Mouse (Mus musculus): ENCODE measurements around the gene Lima1.
"Not testable (repeated sequence)": the region's sequence is repeated elsewhere in the genome, so short reads cannot be mapped to it uniquely, and the experiment has no call there.

Lima1 gene

DNA sequence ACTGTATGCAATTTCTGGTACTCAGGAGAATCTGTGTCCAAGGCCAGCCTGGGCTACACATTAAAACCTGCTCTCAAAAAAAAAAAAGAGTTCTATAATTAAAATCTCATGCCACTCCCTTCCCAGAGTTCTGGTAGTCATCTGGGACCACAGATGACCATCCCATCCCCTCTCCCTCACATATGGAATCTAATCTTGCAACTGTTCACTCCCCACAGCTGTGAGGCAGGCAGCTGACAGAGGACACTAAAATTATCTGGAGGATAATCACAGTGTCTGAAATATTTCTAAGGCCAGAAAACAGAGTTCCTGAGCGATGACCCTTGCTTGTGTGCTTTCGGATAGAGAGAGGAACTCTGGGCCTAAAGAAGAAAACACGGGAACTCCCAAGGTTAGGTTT lies 40.6 kb downstream of the Lima1 start:
- DNase-seq (ENCODE audit: low spot score in 2 of 2), result no peak

DNA sequence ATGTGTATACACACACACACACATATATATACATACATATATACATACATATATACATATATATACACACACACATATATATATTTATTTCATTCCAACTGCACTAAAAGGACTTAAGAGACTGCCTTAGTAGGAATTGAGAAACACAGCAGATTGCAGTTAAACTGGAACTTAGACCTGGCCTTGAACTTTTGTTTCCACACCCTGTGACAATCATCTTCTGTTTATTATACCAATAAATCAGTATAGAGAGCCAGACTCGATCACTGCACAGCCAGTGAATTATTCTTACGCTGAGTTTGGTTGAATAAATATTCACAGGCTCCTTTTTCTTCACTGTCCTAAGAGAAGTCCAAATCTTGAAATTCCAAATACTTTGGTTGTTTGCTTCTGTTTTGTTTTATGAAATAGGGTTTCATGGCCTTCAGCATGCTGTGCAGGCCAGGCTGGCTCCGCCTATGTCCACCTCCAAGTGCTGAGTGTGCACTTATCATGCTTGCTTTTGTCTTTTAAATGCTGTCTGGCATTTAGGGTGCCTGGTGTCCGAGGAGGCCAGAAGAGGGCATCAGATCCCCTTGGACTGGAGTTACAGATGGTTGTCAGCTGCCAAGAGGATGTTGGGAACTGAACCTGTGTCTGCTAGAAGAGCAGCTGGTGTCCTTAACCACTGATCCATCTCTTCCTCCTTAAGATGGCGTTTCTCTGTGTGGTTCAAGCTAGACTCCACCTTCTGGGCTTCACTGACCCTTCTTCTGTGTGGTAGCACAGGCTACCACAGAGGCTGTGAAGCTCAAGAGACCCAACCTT lies 41.4 kb downstream of the Lima1 start:
- no peak for DNase-seq (ENCODE audit: low spot score in 2 of 2)

DNA sequence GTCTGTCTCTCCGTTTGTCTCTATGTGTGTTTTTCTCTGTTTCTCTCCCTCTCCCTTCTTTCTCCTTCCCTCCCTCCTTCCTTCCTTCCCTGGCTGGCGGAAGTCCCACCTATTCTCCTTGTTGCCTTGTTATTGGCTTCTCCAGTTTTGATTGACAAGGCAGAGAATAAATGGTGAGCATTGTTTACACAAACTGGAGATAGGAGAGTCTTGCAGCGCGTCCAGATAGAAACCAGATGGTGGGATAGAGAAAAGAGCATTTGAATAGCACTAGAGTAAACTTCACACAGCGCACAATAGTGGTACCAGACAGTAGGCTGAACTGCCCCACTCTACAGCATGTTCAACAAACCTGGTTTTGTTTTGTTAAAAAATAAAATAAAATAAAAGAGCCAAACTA lies 43.7 kb downstream of the Lima1 start:
- DNase-seq (ENCODE audit: low spot score in 2 of 2), result no peak

DNA sequence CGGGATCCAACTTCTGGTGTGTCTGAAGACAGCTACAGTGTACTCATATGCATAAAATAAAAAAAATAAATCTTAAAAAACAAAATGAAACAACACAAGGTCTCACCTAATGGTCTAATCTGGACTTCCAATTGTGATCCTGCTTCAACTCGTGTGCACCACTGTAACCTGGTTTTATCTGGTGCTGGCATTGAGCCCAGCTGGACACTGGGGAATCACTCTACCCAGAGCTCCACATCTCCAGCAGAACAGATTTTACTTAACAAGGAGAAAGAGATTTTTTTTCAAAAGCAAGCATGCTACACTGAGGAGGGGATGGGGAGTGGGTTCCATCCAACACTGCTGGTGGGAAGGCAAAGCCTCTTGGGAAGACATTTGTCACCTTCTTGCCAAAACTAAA lies 47.2 kb downstream of the Lima1 start:
- no peak for DNase-seq (ENCODE audit: low spot score in 2 of 2)

DNA sequence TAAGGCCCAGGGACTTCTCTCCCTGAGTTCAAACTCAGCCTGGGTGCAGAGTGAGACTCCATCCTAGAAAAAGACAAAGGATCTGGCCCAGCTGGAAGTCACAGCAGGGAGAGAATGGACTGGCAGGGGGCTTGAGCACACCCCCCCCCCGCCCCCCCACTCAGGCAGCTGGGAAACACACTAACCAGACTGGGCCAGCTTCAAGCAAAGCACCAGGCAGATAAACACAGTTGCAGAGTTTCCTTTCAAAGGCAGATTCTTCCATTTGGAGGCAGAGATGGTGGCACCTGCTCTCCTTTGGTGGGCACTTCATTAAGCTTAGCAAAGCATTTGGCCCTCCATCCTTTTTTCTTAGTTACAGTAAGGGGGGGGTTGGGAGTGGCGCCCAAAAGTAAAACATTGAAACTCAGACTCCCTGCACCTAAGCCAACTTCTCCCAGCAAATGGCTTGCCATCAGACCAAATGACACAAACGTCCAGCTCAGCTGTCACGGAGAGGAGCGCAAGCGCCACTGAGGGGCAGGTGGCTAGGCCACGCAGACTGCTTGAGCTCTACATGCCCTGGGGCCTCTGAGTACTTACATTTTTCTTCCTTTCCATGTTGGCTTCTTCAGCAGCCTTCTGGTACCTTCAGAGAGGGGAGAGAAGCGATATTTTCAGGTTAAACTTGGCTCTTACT lies 48.9 kb downstream of the Lima1 start:
- DNase-seq (ENCODE audit: low spot score in 2 of 2), result no peak

DNA sequence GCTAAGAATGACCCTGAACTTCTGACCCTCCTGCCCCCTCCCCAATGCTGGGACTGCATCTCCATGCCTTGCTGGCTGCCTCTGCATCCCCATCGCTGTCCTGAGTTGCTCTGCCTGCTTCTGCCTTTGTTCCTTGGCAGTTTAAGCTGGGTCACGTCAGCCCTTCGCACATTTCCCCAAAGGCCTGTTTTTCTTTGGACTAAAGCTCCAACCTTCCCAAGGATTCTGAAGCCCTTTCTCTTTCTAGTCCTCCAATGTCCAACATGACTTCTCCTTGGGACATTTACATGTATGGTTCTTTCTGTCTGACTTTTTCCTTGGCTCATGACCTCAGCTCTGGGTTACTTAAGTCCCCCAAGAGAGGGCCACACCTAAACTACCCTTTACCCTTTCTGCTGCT lies 50.0 kb downstream of the Lima1 start:
- DNase-seq (ENCODE audit: low spot score in 2 of 2), result no peak

DNA sequence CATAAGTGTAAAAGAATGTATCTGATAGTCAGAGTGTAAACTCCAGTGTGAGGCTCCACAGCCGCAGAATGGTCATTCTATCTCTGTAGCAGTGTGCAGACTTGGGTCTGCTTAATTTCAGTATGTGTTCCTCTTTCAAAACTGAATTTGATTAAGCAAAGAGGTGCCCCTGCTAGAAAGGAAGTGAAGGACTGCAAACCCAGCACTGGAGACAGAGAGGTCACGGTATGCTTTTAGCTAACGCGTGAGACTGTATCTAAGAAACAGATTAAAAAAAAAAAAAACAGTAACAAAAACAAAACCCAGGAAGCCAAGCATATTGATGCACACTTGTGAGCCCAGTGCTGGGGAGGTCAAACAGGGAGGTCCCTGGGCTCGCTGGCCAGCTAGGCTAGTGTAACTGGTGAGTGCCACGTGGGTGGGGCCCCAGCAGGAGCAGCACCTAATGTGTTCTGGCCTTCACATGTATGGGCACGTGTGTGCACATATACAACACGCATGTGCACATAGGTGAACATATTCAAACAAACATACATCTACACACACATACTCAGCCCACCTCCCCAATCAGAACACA lies 51.8 kb downstream of the Lima1 start:
- no peak for DNase-seq (ENCODE audit: low spot score in 2 of 2)

DNA sequence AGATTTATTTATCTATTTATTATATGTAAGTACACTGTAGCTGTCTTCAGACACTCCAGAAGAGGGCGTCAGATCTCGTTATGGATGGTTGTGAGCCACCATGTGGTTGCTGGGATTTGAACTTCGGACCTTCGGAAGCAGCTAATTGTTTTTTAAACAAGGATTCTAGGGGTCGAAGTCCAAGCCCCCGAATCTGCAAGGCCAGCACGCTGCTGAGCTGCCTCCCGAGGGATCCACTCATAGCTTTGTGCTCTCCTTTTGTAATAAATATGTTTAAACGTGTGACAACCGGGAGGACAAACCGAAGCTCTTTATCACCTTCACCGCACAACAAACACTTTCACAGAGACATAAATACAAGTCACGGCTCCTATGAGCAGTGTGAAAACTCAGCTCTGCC lies 52.8 kb downstream of the Lima1 start:
- DNase-seq (ENCODE audit: low spot score in 2 of 2), result not testable (repeated sequence)

DNA sequence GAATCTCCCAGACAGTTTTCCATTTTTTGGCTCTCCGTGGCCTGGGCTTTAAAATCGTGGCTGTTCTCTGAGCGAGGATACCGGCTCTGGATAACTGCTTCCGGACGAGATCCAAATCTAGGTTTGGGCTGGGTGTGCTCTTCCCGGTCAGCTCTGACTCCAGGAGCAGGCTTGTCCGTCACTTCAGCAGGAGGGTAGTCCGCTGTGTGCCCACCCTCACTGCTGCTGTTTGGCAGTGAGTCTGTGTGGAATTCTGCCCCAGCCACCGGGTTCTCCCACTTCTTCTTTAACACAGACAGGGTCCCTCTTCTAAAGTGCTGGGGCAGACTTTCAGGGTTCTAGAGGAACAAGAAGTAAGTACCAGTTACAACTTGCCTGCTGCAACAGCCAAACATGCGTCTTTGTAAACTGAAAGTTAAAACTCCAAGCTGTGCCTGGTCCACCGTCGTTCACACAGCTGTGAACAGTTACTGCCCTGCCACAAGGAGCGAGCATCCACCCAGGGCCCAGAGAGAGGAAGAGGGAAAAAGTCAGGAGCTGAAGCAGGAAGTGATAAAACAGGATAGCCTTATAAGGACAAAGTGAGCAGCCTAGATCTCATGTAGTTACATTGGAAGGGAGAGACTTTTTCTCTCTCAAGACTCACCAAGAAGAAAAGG lies 55.5 kb downstream of the Lima1 start:
- DNase-seq (ENCODE audit: low spot score in 2 of 2), result no peak

DNA sequence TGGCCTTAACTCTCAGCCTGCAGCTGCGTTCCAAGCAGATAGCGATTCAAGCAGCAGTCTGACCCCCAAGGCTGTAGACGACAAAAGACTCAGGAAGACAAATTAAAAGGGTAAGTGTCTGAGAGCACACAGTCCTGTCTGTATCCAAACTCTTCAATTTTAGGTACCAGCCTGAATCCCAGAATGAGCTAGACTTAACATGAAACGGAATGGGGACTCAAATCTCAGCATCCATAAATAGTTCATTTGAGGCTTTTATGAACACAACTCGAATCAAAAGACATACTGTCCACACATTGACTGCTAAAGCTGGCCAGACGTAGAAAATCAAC lies 56.2 kb downstream of the Lima1 start:
- no peak for DNase-seq (ENCODE audit: low spot score in 2 of 2)

DNA sequence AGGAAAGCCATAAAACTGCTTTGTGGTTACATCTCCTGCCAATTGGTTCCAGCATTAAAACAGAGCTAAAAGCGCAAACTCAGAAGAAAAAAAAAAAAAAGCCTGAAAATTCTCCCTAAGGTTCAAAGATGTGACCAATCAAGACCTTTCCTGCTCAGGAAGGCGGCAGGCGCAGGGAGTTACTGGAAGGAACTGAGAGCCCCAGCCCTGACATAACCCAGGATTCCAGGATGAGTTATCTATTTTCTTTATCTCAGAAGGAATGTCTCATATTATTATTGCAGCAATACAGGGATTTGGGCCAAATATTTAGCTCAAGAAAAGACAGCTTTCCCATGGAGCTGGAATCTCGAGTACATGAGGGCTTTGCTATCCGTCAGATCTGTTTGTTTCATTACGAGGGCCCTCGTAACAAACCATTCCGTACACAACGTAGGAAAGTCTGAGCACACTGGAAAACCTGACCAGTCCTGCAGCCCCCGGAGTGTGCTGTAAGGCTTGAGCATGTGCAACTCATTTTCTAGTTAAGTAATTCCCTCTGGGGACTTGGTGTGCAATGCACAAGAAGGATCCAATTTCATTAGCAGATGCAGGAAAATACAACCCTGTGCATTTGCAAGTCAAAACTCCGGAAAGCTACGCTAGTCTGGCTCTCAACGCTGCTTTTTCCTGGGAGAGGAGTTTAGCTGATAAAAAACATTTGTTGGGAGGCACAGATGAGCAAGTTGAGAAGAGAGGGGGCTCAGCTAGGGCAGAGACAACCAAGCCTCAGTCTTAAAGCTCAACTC lies 56.7 kb downstream of the Lima1 start:
- DNase-seq (ENCODE audit: low spot score in 2 of 2), result no peak

DNA sequence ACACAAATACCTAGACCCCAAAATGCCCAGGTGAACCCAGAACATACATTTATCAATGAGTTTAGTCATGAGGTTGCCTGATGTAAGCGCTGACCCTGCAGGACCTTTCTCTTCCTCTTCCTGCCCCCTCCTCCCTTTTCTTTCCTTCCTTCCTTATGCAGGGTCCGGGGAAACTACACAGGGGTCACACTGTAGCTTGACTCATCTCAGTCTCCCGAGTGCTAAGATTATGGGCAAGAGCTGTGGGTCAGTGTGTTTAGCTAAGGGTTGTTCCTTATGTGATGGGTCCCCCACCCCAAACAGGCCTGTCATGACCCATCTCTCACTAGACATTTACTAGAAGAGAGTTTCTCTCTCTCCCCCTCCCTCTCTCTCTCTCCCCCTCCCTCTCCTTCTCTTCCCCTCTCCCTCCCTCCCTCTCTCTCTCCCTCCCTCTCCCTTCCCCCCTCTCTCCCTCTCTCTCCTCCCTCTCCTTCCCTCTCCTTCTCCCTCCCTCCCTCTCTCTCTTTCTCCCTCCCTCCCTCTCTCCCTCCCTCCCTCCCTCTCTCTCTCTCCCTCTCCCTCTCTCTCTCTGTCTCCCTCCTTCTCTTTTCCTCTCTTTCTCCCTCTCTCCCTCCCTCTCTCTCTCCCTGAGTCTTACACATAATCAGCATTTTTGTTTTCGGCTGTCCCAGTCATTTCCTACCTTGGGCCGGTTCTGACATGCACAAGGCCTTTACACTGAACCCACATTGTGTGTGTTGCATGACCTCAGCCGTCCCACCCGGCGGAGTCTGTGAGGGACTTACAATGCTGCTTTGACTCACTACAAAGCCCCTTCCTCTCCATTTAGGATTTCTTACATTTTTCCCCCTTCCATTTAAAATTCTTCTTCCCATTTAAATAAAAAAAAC lies 57.7 kb downstream of the Lima1 start:
- no peak for DNase-seq (ENCODE audit: low spot score in 2 of 2)

DNA sequence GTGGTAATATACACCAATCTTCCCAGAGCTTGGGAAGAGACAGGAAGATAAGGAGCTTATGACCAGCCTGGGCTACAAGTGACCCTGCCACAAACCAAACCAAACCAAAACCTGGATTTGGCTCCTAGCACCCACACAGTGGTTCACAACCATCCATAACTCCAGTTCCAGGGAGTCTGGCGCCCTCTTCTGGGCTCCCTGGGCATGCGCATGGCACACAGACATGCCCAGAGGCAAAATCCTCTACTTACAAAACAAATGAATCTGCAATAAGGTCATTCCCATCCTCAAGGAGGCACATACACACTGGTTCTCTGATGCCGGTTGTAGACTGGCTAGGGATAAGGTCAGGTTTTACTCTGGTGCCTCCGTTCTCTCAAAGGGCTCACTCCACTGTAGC lies 59.3 kb downstream of the Lima1 start:
- no peak for DNase-seq (ENCODE audit: low spot score in 2 of 2)

DNA sequence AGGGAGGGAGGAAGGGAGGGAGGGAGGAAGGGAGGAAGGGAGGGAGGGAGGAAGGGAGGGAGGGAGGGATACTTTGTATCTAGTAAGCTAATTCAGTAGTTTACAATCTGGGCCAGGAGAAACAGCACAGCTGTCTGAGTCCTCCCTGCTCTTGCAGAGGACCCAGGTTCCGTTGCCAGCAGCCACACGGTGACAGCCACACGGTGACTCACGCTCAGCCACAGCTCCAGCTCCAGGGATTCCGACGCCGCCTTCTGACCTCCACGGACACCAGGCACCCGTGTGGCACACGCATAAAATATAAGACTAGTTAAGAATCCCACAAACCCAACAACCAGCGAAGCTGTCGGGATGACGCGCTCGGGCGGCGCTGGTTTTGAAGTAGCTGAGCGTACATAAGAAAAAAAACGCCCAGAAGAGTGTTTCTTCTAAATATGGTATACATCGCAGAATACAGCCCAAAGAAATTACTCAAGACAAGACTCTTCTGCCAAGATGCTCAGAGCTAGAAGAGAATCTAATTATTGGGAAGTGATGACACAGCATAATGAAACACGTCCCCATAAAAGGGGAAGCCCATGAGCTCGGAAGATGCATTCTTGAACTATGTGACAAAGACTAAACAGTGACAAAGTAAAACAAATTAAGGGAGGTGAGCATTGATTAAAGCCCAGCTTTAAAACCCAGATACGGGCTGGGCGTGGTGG lies 60.5 kb downstream of the Lima1 start:
- DNase-seq (ENCODE audit: low spot score in 2 of 2), result no peak

DNA sequence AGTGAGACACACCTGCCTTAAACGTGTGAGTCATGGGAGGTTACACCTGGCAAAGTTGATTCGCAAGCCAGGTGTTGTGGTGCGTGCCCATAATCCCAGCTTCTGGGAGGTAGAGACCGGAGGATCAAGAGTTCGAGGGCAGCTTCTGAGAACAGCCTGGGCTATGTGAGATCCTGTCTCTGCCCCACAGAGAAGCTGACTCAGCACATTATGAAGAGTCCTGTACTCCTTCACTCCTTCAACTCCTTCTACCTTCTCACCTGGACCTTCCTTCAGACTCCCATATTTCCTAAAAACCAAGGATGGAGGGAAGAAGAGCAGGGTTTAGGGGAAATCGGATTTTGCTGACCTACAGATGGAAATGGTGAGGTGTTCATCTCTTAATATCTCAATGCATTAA lies 61.6 kb downstream of the Lima1 start:
- no peak for DNase-seq (ENCODE audit: low spot score in 2 of 2)

DNA sequence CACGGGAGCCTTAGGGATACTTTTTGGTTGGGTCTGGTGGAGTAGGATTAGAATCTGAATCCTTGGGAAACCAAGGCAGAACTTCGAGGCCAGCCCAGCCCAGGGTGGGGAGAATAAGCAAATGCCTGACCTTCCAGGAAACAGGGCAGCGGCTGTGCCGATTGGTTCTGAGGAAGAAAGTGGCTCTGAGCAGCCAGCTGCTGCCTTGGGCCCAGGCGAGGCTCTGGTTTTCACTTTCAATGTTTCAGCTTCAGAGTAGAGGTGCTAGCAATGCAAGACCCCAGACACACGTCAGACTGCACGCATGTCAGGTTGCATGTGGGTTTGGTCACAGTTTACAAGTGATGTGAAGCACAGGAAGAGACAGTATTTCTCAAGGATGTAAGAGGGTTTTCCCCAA lies 63.2 kb downstream of the Lima1 start:
- DNase-seq (ENCODE audit: low spot score in 2 of 2), result no peak

DNA sequence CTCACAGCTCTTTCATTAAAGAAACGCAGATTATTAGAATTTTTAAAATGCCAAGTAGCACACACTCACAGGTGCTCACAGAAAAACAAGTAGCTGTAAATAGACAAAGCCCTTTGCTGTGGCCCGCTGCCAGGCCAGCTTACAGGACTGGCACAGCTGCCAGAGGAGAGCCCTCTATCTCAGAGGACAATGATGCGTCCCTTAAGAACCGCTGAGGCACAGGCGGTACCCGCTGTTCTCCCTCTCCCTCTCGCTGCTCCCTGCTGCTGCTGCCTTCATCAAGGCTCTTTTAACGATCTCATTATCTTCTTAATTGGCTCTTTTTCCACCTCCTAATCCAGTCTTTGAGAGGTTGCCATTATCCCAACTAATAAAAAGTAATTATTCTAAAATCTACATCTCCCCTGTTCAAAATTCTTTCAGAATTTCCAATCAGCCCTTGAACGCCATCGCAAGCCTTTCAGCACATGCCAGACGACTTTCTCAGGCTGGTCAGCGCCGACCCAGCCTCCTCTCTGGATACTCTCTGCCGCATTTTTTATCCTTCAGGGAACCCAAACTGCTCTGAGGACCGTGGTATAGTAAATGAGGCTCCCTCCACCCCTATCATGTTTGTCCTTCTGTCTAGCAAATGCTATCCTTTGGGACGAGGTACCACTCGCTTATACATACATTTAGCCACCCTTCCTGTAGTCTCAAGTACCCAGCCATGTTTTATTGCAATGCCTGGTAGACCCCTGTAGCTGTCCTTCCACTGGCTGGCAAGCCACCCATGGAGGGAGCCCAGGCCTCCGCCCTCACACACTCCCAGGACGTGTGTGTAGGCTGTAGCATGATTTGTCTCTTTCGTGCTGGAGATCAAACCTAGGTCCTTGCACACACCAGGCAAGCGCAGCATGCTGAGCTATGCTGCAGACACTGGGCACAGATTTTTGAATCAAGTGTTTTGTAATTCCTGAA lies 67.2 kb downstream of the Lima1 start:
- DNase-seq (ENCODE audit: low spot score in 2 of 2), result no peak

DNA sequence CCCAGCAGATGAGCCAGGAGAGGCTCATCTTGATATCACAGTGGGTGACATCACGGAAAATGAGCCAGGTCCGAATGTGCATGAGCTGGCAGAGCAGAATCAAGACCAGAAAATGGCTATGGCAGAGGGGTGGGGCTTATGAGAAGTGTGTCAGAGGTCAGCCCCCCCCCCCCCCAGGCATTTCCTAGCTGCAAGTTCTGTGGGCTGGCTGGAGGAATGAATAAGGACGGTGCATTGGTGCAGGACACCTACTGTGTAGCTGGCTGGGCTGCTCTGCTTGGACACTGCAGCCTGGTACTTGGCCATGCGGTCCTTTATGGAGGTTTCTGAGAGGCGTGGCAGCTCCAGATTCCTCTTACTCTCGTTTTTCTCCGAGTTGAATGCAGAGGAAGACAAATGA lies 69.1 kb downstream of the Lima1 start:
- no peak for DNase-seq (ENCODE audit: low spot score in 2 of 2)

DNA sequence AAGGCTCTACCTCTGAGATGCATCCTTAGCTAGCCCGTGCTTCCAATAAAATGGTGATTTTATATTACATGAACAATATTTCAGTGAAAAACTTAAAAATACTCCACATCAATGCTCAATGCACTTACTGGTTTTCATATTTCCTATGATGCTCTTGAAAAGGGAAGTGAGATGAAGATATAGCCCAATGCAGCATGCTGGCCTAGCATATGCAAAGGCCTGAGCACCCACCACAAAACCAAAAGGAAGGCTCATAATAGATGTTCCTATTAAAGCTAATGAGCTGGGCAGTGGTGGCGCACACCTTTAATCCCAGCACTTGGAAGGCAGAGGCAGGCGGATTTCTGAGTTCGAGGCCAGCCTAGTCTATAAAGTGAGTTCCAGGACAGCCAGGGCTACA lies 69.6 kb downstream of the Lima1 start:
- DNase-seq (ENCODE audit: low spot score in 2 of 2), result no peak

Data from spleen, postnatal 4 days (tissue).